Mouse (Mus musculus): ENCODE results near the gene Fgfr2. TPM values are rescaled to one million over a fixed set of nuclear protein-coding genes. Genes with fewer than 3 reads are reported as not detected.

Gene Fgfr2
- total and polyA plus RNA-seq, 3 experiments = 47.1 to 245 (median 178) TPM

DNA sequence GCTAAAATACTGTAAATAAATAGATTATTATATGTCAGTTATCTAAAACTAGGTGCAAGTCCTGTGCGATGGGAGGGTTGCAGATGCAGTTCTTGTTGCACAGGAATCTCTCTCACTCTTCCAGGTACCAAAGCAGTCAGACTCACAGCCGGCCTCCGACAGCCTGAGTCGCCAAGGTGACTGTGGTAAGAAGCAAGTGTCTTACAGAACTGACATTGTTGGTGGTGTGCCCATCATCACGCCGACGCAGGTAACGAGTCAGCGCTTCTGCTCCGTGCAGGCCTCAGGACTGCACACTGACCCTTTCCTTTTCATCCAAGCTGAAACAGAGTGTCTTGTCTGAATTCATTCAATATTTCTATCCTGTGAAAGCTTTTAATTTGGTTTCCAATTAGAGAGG is 2225.9 kb downstream of the Fgfr2 start:
- DNase-seq = no peak

DNA sequence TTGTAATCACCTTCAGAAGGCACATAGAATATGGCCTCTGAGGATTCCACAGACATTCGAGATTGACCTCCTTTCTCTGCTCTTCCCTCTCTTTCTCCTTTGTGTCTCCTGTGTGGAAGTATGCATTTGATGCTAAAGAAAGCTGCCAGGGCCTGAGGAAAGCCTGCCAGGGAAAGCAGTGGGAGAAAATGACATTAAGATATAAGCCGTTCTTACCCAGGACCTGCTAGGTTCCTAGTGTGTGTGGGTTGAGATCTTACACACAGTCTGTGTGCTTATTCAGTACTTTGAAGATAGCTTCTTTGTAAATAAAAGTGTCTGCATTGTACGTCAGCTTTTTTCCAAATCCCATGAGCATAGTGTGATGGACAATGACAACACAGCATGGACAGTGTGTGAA is 2227.1 kb downstream of the Fgfr2 start:
- DNase-seq = no peak

DNA sequence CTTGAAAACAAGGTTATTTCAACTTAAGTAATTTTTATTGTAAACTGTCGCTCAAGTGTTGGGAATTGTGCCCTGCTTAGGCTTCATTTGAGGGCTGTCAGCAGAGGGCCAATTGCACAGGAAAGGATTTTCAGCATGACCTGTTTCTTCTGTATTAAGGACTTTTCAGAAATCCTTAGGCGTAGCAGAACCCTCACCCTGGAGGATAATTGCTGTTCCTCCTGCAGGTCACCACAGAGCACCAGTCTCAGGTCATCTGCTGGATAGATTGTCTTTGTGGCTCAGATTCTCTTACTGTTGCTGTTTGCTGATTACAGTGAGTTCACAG is 2227.6 kb downstream of the Fgfr2 start:
- no peak for DNase-seq

DNA sequence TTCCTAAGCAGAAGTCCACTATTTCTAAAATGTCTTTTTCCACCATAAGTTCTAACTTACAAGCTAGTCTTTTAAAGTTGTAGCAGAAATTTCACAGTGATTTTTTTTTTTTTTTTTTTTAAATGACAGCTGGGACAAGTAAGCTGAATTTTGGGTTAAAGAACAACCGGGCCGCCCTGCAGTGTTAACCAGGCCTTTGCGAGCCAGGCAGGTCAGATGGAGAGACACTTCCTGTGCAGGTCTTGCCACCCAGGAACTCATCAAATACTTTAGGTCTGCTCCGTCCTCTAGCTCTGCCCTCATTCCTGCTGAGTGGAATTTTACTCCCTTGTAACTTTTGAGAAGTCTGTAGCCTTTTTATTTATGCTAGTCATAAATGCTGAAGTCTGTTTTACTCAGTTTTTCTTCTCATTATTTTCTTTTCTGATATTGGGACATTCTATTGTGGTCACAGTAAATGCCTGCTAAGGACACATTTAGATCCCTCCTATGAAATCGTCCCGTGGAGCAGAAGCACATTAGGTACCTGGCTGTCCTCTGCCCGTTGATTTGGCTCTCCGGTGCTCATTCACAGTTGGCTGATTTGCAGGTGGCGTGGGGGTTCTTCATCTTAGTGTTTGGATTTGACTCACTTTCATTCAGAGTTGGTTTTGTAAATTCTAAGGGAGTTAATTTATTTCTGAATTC is 2228.1 kb downstream of the Fgfr2 start:
- no peak for DNase-seq

DNA sequence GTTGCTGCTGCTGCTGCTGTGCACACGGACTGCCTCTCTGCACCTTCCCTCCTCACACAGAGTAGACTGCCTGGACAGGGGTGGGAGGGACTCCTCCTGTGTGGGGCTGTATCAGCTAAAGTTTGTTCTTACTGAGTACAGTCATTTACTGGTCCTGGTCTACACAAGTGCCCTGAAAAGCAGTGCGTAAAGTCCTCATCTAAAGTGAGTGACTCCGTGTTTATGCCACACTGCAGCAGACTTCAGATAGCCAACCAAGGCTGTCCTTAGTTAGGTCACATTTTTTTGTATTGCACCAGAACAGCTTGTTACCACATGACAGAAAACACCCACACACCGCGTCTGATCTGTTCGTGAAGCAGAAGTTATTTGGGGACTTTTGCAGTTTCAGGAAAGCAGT is 2230.2 kb downstream of the Fgfr2 start:
- DNase-seq = peak; percentile 40

DNA sequence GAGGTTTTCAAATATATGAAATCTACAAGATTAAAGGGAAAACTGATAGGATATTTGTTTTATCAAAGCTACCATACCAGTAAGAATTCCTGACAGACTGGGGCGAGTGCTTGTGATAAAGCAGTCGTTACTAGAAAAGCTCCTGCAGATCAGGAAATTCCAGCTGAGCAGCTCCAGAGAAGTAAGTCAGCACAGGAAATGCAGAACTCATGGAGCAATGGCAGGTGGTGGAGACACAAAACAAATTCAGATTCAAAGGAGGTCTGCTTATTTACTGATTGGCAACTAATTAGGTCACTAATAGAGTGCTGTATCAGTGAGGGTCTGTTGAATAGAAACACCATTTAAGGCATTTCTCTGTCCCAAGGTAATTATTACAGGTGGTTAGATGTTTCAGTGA is 2232.3 kb downstream of the Fgfr2 start:
- no peak for DNase-seq

DNA sequence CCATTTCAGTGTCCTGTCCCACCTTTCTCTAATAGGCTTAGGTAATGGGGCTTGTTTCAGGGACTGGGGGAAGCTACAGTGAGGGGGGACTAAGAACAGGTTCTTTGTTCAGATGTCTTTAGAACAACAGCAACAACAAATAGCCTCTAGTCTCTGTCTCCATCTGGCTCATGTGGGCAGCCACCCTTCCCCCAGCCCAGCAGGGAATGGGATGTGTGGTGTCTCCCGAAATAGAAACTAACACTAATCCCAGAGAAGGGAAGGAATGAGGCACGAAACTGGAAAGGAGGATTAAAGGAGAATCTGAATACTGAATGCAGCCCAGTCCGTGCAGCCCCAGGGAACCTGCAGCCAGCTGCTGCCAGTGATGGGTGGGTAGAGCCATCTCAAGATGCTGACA is 2235.2 kb downstream of the Fgfr2 start:
- DNase-seq = no peak

DNA sequence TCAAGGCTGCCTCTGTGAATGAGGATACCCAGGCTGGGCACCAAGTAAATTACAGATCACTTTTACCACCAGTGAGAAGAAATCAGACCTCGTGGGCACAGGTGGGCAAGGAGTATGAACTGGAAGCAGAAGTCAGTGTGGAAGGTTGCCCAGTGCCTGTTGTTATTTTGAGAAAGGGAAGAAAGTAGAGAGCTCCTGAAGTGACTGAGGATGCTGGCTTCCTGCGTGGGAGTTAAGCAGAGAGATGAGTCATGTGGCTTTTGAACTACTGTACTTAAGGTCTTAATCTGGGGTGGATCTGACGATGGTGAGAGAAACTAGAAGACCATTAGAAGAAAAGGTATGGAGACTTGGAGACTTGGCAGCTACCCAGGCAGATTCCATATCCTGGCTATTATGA is 2236.9 kb downstream of the Fgfr2 start:
- DNase-seq = no peak

DNA sequence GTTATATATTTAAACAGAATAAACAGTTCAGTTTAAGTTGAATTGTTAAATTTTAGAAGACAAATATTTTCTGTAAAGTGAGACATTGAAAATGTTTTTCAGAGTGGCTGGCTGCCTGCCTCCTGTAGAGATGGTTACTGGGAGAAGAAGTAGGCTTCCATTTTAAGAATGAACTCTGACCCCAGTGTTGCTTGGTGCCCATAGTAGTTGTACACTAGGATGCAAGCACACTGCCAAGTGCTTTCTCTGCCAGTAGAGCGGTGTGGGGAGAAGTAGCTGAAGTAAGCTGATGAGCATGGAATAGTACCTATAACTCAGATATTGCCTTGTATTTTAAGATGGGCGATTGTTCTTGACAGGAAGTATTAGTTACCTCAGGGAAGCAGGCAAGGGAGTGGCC is 2239.0 kb downstream of the Fgfr2 start:
- no peak for DNase-seq

DNA sequence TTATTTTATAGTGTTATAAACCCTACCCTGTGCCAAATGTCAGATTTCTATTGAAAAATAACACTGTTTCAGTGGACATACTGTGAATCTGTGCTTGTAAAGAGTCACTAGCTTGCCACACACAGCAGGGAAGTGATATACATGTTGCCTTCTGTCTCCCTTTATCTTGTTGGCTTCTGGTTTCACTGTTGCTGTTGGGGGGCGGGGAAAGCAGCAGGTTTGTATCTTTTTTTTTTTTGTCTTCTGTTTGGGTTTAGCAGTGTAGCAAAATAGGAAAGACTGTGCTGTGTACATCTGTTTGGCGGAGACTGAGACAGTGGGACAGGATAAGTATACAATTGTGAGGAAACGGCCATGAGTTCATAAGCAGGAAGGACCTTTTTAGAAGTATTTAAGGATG is 2255.9 kb downstream of the Fgfr2 start:
- no peak for DNase-seq

DNA sequence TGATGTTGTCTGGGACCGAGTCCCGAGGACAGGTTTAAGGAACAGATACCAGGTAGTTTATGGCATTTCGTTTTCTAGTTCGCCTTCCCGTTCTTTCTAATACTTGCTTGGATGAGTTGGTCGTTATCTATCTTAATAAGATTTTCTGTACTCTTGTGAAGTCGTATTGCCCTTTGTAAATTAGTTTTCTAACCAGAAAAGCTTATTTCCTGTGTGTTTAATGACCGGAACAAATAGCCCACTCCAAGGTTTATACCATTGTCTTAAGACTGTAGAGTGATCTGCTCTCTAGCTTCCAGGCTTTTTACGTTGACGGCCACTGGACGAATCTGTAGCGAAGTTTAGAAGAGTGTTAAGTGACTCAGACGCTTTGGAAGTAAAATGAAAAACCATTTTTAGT is 2256.5 kb downstream of the Fgfr2 start:
- DNase-seq = no peak

DNA sequence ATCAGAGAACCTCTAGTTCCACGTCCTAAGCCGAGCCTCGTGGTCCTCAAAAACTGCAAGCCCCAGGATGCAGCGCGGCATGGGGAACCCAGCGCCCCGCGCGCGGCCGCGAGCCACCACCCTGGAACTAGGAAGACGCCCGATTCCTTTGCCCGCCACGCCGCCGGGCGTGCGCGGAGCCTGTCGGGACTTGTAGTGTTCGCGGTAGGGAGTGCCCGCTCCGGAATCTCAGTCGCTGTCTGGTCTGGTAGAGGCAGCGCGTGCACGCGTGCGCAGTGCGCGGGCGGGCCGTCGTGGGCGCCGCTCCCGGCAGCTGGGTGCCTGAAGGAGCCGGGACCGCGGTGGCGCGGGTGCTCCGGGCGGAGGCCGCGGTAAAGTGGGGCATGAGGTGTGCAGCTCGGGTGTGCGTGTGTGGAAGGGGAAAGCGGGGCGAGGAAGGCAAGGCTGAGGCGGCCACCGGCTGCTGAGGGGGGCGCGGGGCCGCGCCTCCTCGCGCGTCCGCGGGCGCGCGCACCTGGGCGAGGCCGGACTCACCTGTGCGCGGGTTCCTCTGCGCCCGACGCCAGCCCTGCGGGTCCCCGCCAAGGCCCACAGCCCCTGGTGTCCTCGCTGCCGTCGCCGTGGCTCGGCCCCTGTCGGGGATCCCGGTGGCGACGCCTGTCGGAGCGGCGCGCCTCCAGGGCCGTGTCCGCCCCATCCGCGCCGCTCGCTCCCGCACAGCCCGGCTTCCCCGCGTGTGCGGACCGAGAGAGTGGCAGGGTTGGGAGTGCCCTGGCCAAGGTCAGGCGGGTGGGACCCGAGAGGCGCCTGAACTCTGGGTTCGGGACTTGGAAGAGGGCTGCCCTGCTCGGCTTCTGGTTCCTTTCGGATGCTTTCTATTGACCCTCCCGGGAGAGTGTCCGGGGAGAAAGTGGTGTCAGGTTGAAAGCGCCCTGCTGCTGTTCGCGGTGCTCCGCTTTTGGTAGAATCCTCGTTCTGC is 2257.2 kb downstream of the Fgfr2 start, which contains the start of gene Plekha1:
Plekha1 (plus strand) TSS at position 144 of the 979 bp plus-strand sequence.
- DNase-seq = peak; percentile 99

DNA sequence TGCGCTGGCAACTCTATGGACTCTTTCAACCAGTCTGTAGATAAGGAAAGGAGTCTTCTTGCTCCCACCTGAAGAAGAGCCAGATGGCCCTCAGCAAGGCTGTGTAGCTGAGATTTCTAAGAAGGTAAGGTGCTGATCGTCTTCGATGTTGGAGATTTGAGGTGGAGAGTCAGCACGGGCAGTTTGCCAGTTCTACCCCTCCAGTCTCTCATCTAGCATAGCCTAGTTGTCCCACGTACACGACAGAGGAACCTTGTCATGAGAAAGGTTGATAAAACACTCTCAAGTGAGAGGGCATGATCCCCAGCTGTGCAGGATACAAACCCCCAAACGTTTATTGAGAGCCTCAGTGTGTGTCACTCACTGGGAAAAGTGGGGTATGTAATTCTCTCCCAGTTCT is 2258.4 kb downstream of the Fgfr2 start:
- DNase-seq = no peak

DNA sequence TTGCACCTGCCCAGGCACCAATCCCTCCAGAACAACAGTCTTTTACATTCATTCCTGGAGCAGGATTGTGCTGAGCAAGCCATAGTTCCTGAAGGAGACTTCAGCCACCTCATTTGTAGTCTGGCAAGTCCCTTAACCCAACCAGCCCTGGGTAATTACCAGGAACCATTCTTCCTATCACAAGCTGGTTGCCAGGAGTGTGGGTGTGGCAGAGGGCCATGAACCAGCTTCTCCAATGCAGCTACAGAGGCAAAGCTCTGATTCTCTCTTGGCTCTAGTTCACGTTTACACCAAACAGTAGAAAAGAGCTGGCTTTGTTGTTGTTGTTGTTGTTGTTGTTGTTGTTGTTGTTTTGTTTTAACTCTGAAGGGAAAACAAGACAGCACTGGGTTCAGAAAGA is 2260.6 kb downstream of the Fgfr2 start:
- DNase-seq = no peak

DNA sequence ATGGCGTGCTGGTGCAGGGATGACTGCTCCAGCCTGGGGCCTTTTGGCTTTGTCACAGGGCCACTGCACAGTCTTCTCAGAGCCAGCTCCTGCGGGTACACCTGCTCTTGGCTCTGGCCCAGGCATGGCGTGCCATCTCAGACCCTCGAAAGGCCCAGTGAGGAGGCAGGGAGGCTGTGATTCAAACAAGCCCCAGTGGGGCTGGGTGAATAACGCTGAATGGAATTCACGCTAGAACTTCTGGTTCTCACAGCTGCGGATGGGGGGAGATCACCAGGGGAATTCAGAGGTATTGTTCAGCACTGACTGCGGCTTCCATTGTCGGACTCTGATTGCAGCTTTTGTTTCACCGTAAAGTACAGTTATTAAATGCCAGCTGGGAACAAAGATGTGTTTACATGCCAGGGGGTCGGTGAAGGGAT is 2262.4 kb downstream of the Fgfr2 start:
- no peak for DNase-seq

DNA sequence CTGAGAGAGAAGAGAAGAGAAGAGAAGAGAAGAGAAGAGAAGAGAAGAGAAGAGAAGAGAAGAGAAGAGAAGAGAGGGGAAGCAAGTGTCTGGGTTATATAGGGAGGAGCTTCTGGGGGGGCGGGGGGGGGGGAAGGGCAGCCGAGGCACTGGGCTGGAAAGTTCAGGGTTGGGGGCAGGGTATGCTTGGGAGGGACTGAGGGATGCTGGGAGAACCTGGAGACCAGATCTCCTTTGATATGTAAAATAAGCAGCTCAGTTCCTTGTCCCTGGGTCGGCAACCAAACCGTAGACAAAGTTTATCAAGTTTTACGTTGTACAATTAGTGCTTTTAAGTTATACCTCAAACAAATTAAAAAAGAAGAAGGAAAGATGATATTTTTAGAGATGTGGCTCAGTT is 2263.2 kb downstream of the Fgfr2 start:
- DNase-seq = no peak

DNA sequence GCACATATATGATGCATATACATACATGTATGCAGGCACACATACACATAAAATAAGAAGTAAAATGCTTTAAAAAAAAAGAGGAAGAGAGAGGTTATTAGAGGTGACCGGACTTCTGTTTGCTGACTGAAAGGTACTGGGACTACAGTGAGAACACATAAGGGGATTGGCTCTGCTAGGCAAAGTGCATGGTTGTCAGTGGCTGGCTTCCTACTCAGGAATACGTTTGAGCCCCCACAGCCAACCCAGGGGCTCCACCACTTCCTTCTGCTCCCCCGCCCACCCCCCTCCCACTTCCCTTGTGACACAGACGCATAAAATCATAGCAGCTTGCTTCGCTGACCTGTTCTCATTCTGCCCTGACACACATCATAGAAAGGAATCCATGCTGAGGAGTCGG is 2265.2 kb downstream of the Fgfr2 start:
- DNase-seq = no peak

DNA sequence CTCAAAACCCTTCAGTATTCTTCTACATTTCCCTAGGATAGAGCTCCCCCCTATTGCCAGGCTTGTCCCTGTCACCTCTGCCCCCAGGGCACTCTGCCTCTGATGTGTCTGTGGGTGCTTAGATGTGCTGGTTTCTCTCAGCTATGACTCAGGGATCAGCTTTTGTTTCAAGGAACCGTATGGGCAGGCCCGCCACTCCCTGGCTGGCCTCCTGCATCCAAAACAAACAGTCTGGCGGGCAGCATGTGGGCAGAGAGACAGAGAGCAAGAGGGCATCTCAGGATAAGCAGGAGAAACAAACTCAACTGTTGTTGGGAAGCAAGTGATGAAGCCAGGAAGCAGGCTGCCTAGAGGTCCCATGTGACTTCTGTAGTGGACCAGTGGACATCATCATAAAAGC is 2267.5 kb downstream of the Fgfr2 start:
- DNase-seq = peak; percentile 31

DNA sequence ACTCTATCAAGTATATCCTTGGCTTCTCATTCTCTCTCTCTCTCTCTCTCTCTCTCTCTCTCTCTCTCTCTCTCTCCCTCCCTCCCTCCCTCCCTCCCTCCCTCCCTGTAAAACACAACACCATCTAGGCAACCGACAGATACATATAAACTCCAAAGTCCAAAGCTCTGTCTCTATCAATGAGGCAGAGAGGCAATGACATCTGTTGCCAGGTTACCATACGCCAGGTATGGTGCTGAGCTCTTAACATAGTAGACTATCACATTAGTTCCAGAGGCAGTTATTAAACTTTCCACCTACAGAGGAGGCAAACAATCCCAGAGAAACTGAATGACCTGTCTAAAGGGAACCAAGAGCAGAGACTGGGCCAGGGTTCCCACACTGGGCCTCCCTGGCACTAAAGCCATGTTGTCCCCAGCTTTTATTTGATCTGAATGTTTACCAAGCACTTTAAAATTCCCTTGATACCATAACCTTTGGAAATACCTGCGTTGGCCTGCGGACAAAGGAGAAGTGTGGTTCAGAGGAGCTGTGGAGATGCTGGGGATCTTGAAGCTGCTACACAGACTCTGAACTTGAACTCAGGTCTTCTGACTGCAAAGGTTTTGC is 2268.4 kb downstream of the Fgfr2 start:
- no peak for DNase-seq

DNA sequence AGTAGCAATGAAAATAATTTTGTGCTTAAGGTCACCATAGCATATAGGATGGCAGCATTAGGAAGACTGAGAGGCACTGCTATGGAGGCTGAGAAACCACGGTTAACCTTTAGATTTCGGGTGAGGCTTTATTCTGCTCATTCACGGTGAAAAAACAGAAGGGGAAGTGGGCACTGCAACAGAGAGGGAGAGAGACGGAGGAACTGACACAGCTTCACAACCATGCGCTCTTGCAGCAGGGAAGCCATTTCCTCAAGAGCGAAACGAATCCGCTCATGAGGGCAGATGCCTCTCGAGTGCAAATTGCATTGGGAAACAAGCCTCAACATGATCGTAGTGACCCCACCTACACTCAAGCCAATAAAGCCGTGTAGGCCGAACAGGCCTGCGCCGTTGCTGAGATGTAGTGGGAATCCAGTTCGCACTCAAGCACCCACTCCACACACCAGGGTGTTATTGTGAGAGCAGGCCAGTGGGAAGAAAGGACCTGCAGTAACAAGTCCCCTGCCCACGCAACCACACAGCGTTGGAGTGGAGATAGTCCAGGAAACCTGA is 2275.9 kb downstream of the Fgfr2 start:
- DNase-seq = no peak

DNA sequence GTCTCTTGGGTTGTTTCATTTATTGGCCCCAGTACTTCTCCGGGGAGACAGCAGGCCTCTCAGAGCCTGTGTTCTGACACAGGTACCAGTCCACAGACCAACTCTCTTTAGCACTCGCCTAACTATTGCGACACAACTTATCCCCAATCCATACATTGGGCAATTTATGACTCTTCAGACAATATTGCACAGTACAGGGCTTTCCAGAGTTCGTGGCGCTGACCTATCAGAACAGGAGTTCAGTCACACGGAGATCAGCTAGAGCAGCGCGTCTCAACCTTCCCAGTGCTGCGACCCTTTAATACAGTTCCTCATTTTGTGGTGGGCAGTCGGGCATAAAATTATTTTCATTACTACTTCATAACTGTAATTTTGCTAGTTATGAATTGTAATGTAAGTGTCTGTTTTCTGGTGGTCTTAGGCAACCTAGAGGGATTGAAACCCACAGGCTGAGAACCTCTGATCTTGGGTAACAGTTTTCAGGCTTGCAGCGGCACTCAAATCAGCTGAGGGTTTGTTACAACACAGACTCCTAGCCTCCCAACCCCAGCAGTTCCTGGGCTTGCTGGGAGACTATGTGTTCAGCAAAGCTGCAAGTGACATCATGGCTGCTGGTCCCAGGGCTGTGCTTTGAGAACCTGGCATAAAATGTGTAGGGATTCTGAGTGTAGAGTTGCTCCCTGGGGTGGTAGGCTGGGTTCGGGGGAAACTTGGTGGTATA is 2283.6 kb downstream of the Fgfr2 start:
- no peak for DNase-seq

DNA sequence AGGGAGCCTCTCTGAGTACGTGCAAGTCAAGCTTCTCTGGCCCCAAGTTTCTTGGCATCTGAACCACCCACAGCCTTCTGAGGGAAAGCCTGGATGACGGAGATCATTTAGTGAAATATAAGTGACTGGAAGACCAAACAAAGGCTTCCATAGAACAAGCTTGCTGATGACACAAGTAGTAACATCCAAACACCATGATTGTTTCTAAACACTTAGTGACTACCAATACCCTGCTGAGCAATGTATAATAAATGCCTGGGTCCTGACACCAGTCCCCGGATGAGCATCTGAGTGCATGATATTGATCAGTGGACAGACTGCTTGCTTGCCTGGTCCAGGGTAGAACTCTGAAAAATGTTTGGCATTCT is 2284.5 kb downstream of the Fgfr2 start:
- no peak for DNase-seq

All from adrenal gland, adult 2 months (tissue).